Mouse (Mus musculus) liver, adult 2 months (tissue): ENCODE results near the gene Rab8a.

Experiments
- CTCF ChIP-seq: fragments of 200-500 bp; IDR thresholded peaks from 2 replicates; pipeline ENCODE4 v1.5.1; 2011; ENCODE audit warnings: low read depth, low read length, control low read depth
- POLR2A ChIP-seq: fragments of 200-500 bp; IDR thresholded peaks from 2 replicates; pipeline ENCODE4 v1.6.1; 2011; ENCODE audit warnings: low read length, control low read depth; ENCODE audit not compliant: insufficient read depth; ENCODE audit errors: extremely low read depth

DNA sequence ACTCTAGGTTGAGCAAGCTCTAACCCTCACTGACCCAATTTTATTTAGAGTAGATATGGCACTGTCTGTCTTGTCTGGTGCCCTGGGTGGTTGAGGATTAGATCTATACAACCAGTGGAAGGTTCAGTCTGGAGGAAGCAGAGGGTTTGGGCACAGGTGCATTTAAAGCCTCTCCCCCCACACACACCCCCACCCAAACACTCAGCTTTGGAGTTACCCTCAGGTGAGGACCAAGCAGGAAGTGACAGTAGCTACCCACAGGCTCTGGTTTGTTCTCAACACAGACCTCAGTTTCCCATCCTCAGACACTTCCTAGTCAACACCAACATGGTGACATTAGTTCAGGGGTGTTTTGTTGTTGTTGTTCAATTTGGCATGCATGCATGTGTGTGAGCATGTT is 1.8 kb downstream of the Rab8a start:
- TF ChIP-seq POLR2A, result no peak
- no peak for TF ChIP-seq CTCF
